Mouse (Mus musculus): Measurements from ENCODE around the gene Cp.
"Not testable (repeated sequence)": the region's sequence is repeated elsewhere in the genome, so short reads cannot be mapped to it uniquely, and the experiment has no call there.

Gene Cp

GRCm38 (mm10) chr3:19956885-19957284, at the start of gene Cp:
Cp (plus strand) TSS chr3:19957054.
- DNase-seq (ENCODE audit: low read depth), result no peak

- no peak for DNase-seq (ENCODE audit: low read depth)
These were observed 8.3 kb upstream of the Cp start for GRCm38 (mm10) chr3:19948552-19948951.

DNA sequence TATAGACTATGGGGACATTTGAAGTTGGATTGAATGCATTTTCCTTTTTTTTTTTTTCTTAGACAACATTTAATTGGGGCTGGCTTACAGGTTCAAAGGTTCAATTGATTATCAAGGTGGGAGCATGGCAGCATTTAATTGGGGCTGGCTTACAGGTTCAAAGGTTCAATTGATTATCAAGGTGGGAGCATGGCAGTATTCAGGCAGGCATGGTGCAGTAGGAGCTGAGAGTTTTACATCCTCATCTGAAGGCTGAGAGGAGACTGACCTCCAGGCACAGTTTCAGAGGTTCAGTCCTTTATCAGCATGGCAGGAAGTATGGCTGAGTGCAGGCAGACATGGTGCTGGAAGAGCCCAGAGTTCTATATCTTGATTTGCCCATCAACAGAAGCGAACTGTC, 7.5 kb upstream of the Cp start:
- not testable (repeated sequence) for DNase-seq (ENCODE audit: low read depth)

DNA sequence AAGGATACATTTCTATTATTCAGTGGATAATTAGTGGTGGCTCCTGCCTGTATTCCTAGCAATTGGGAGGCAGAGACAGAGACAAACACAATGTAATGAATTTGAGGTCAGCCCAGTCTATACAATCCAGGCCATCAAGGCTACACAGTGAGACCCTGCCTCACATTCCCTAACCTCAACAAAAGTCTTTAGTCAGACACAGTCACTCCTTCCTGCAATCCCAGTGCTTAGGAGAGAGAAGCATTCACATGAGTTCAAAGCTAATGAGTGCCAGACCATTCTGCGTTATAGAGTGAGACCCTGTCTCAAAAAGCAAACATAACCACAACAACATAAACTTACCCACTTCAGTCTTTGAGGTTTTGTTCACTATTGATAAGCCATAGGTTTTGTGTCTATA, 3.4 kb upstream of the Cp start:
- DNase-seq (ENCODE audit: low read depth), result no peak

GRCm38 (mm10) chr3:19953865-19954264, 3.0 kb upstream of the Cp start:
- no peak for DNase-seq (ENCODE audit: low read depth)

- DNase-seq (ENCODE audit: low read depth), result no peak
These were observed 1.2 kb downstream of the Cp start for GRCm38 (mm10) chr3:19958031-19958430.

DNA sequence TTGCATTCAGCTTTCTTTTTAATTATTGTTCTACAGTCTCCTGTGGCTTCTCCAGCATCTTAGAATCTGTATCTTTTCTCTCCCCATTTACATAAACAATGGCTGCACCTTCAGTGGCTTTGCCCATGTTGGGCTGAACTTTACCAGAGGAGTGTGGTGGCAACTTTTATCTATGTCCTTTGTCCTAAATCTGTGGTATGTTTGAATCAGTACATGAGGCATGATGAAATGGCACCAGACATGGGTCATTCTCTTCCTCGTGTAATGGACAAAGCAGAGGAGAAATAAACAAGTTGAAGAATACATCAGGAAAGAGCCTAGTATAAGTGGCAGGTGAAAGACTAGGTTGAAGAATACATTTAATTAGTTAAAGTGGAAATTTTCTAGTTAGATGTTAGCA, 2.1 kb downstream of the Cp start:
- DNase-seq (ENCODE audit: low read depth), result no peak

GRCm38 (mm10) chr3:19960570-19961114, 3.8 kb downstream of the Cp start:
- DNase-seq (ENCODE audit: low read depth), result no peak

DNA sequence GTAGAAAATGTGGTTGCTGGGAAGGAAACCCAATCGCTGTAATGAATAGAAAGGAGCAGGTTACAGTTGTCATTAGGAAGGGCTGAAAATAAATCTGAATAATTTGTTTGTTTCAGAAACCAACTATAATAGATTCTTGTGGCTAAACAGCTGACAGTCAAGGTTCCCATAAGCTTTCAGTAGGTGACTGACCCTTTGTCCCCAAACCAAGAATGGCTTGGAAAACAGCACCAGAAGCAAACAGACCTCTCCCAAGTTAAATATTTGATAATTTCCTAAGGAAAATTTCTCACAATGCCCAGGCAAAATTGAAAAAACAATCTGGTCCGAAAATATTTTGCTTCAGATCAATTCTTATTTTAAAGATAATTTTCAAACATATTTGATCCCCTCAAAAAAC, 4.5 kb downstream of the Cp start:
- no peak for DNase-seq (ENCODE audit: low read depth)

DNA sequence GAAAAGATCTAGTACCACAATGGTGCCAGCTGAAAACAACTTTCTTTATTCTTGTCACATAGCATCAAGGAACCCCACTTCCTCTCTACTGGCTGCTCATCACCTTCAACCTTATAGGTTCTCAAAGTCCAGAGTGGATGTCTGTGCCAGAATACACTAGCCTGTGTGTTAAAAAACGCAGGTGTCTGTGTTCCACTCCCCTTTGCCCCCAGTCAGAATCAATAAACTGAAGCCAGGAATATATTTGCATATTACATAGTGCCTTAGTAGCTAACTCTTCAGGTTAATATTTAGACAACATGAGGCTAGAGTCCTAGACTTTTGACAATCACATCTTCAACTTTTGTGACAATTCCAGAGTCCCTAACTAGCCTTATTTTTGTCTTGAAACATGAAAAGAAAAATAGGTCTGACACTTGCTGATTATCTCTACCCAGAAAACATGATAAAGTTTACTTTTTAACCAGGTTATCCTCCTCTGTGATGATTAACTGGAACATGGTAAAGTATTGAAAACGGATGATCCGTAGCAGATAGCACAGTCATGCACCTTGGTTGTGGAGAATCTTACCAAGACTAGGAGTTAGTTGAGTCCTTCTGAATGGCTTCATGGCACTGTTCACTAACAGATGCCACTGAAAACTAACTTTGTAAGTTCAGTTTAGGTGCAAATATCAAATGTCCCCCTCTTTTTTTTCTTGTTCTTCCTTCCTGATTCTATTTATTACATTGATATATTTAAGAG, 6.1 kb downstream of the Cp start:
- DNase-seq (ENCODE audit: low read depth), result no peak

DNA sequence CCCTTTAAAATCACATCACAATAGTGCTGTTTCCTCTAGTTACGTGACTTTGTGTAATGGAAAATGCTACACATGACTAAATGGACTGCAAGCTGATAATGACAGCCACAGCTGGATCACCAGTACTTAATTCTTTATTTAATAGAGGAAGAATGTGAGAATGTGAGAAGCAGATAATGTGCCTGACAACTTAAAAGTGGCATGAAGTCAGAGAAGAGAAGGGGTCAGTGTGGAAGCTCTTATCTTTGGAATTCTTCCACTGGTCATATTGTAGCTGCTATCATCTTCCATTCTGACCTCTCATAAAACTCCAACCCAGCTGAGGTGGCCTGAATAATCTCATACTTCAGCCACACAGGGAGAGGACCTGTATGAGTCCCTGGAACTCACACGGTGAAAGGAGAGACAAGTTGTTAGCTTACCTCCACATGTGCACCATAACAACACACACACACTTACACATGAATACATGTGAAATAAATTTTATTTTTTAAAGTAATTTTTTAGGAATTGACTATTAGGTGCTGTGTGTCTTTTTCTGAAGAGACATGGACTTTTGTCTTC, 7.9 kb downstream of the Cp start:
- DNase-seq (ENCODE audit: low read depth), result no peak

- no peak for DNase-seq (ENCODE audit: low read depth)
These were observed 8.4 kb downstream of the Cp start for GRCm38 (mm10) chr3:19965239-19965638.

GRCm38 (mm10) chr3:19966072-19966471, 9.2 kb downstream of the Cp start:
- no peak for DNase-seq (ENCODE audit: low read depth)

DNA sequence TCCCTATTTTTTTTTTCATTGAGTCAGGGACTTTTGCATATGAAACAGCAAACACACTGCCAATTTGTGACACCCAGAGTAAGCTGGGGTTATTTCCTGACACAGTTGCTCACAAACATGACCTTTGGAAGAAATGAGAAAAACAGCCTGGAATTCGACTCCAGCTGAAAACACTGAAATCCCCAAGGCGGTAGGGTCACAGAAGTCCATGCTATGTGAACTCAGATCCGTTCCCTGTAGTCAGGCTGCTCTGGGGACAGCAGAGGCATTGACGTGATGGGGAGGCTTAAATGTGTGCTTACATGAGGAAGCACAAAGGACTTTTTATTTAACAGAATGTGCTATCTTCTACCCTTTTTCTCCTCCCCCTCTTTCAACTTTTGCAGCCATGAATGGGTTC, 21.6 kb downstream of the Cp start:
- no peak for DNase-seq (ENCODE audit: low read depth)

GRCm38 (mm10) chr3:19981156-19981555, 24.3 kb downstream of the Cp start:
- no peak for DNase-seq (ENCODE audit: low read depth)

GRCm38 (mm10) chr3:19982846-19983245, 26.0 kb downstream of the Cp start:
- no peak for DNase-seq (ENCODE audit: low read depth)

- DNase-seq (ENCODE audit: low read depth), result peak; percentile 42
These were observed 29.3 kb downstream of the Cp start for GRCm38 (mm10) chr3:19986123-19986522.

DNA sequence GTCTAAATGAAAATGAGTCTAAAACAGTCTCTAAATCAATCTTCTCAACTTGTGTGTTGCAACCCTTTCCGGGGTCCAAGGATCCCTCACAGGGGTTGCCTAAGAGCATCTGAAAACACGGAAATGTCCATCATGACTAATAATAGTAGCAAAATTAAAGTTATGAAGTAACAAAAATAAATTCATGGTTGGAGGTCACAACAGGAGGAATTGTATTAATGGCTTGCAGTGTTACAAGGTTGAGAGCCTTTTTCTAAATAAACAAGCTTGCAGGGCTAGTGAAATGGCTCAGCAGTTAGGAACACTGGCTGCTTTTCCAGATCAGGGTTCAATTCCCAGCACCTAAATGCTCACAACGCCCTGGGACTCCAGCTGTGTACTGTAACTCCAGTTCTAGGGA, 33.2 kb downstream of the Cp start:
- DNase-seq (ENCODE audit: low read depth), result no peak

- DNase-seq (ENCODE audit: low read depth), result no peak
These were observed 35.5 kb downstream of the Cp start for GRCm38 (mm10) chr3:19992388-19992787.

DNA sequence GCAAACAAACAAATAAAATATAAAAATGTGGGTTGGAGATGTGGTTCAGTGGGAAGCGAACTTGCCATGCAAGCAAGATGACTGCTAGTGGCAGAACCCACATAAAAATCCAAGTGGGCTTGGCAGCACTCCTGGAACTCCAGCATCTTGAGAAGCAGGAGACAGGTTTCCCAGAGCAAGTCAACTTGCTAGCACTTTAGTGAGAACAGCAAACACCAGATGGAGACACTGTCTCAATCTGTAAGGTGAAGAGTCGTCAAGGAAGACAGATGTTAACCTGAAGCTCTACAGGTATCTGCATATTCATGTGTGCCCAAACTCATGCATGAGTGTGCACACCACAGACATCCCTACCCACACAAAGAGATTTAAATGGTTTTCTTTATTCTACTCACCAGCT, 42.7 kb downstream of the Cp start:
- no peak for DNase-seq (ENCODE audit: low read depth)

GRCm38 (mm10) chr3:20000806-20001205, 44.0 kb downstream of the Cp start:
- no peak for DNase-seq (ENCODE audit: low read depth)

- peak; percentile 30 for DNase-seq (ENCODE audit: low read depth)
These were observed 45.9 kb downstream of the Cp start for GRCm38 (mm10) chr3:20002786-20003185.

GRCm38 (mm10) chr3:20004422-20004821, 47.6 kb downstream of the Cp start:
- DNase-seq (ENCODE audit: low read depth), result no peak

- DNase-seq (ENCODE audit: low read depth), result no peak
These were observed 48.8 kb downstream of the Cp start for GRCm38 (mm10) chr3:20005611-20006010.
